Mouse (Mus musculus) heart, embryonic 10.5 days (tissue): Measurements from ENCODE around the gene Papss2. TPM values are rescaled to one million over a fixed set of nuclear protein-coding genes. Genes with fewer than 3 reads are reported as not detected.
A peak's percentile ranks its signal among the peaks of the same experiment; 100 is the strongest.

Experiments used
- DNase-seq: peaks from one replicate; pipeline ENCODE4 v3.0.0-alpha.2; 2017; ENCODE audit warnings: low spot score
- H3K27ac ChIP-seq: fragments of 300-500 bp; sonication (generic); 2 replicates; pipeline ENCODE4 v1.5.1; 2016; ENCODE audit warnings: mild to moderate bottlenecking
- H3K27me3 ChIP-seq: fragments of 300-500 bp; sonication (generic); 2 replicates; pipeline ENCODE4 v1.6.1; 2016; ENCODE audit warnings: mild to moderate bottlenecking; ENCODE audit not compliant: poor library complexity, insufficient read depth, severe bottlenecking
- H3K36me3 ChIP-seq: fragments of 300-500 bp; sonication (generic); 2 replicates; pipeline ENCODE4 v1.6.1; 2016; ENCODE audit warnings: mild to moderate bottlenecking, moderate library complexity
- H3K4me1 ChIP-seq: fragments of 300-500 bp; sonication (generic); 2 replicates; pipeline ENCODE4 v1.6.1; 2016; ENCODE audit warnings: mild to moderate bottlenecking
- H3K4me3 ChIP-seq: fragments of 300-500 bp; sonication (generic); 2 replicates; pipeline ENCODE4 v1.5.1; 2016; ENCODE audit warnings: mild to moderate bottlenecking, moderate library complexity
- H3K9me3 ChIP-seq: fragments of 300-500 bp; sonication (generic); 2 replicates; pipeline ENCODE4 v1.6.1; 2016; ENCODE audit warnings: mild to moderate bottlenecking, moderate library complexity
- WGBS: fragments of 180-500 bp; shearing (Covaris S2); methylation state at CpG from one replicate; pipeline ENCODE4 v1.1.7; 2016; 5-methylcytosine and 5-hydroxymethylcytosine counted together
- polyA plus RNA-seq: library from polyadenylated mRNA; unstranded; fragments of >200 nt; fragmentation: Nextera tagmentation; extraction: Ambion mirVana; gene quantifications from 2 replicates; pipeline ENCODE4 v1.2.1, GENCODE M21; 2016

Gene Papss2
- polyA plus RNA-seq: 6.6 and 12.2 TPM in 2 replicates

DNA sequence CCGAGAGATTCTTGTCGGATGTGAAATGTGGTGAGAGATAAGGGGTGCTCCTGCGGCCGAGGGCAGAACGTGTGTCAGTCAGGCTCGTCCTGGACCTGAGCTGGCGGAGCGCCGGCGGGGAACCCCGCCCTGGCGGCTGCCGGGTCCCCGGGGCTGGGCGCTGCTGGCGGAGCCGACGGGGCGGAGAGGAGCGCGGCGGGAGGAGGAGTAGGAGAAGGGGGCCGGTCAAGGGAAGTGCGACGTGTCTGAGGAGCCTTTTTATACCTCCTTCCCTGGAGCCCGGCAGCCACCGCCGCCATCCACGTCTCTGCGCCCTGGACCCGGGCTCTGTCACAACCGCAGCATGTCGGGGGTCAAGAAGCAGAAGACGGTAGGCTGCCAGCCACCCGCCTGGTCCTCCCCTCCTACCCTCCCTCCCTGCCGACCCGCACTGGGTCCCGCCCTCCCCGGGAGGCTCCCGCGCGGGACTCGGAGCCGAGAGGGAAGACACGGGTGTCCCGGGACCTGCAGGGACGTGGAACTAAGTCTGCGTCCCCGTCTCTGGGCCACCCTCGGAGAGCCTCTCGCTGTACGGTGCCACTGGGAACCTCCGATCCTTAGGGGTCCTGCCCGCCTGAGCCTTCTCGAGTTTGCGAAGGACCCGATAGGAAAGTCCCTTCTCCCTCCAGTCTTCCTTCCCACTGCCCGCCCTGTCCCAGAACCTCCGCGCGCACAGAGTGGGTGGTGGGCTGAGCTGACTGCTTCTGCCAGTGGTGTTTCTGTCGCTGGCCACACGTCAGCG lies at the start of gene Papss2:
TSS of gene Papss2 (plus strand) at position 285 of the 781 bp plus-strand sequence.
- H3K9me3 ChIP-seq: no peaks in the 10 kb centered on the region
- H3K27me3 ChIP-seq: peaks cover 46% of the 10 kb centered on the region
- WGBS: under 1% methylated on average over 64 of the region's 64 CpGs
- DNase-seq: no peak
- no peaks in the 10 kb centered on the region; the same call in 1 of the 2 replicates for H3K4me1 ChIP-seq
- peak within 1 kb of the TSS; percentile 83 for H3K27ac ChIP-seq
- peak within 1 kb of the TSS; percentile 73 for H3K4me3 ChIP-seq
- no peaks in the 10 kb centered on the region for H3K36me3 ChIP-seq

DNA sequence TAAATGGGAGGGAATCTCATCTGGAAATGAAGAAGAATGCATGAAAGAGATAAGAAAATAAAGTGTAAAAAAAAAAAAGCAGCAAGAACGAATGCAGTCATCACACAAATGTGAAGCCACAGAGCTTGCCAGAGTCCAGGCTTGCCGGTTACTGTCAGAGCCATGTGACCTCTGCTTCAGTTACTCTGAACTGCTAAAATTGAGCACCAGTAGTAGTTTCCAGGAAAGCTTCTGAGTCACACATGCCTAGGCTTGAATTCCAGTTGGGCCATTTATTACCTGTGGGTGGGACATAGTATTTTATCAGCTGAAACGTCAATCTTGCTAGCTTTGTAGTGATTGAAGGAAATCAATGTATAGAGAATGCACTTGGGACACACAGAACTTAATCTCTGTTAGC lies 48.2 kb upstream of the Papss2 start:
- WGBS: 65% methylated on average over 3 of the region's 3 CpGs
- H3K36me3 ChIP-seq: no peaks in the 10 kb centered on the region
- H3K27ac ChIP-seq: no peak overlapping the region
- H3K4me3 ChIP-seq: no peak overlapping the region
- no peaks in the 10 kb centered on the region for H3K9me3 ChIP-seq
- DNase-seq: no peak
- no peaks in the 10 kb centered on the region for H3K27me3 ChIP-seq
- H3K4me1 ChIP-seq: no peaks in the 10 kb centered on the region

DNA sequence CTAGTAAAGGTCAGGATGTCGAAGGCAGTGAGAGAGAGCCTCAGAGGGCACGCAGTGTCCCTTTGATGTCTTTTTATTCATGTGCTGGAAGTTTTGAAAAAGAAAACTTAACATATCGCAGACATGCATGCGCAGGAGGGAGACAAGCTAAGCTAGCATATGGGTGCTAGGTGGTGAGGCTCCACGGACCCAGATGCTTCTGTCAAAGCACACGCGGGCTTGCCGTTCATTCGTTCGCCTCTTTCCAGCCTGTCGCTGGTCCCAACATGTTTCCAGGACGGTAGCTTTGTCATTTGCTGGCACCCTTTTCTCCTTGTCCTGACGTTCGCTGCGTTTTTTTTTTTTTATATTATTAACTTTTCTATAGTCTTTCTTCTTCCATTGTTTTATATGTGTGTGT lies 47.4 kb upstream of the Papss2 start:
- H3K36me3 ChIP-seq: no peaks in the 10 kb centered on the region
- H3K27me3 ChIP-seq: no peaks in the 10 kb centered on the region
- H3K4me3 ChIP-seq: no peak overlapping the region
- H3K9me3 ChIP-seq: no peaks in the 10 kb centered on the region
- no peak overlapping the region for H3K27ac ChIP-seq
- WGBS: 88% methylated on average over 15 of the region's 15 CpGs
- DNase-seq: no peak
- no peaks in the 10 kb centered on the region for H3K4me1 ChIP-seq

DNA sequence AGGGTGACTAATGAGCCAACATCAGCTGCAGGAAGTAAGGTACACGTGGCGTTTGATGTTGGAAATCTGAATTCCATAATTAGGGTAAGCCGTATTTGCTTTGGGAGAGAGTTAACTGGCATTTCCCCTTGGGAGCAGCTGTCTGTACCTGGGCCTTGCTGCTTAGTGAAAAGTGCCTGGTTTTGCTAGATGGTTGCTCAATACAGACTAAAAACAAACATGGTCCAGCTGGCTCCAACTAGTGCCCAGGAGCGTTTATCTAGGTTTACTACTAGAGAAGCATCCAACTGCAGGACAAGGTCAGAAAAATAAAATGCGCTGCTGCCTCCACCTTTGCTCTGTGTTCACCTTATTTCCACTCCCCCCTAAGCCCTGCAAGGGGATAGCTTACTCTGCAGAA lies 45.1 kb upstream of the Papss2 start:
- no peaks in the 10 kb centered on the region for H3K27me3 ChIP-seq
- DNase-seq: no peak
- 67% methylated on average over 5 of the region's 5 CpGs for WGBS
- H3K27ac ChIP-seq: no peak overlapping the region
- no peak overlapping the region for H3K4me3 ChIP-seq
- H3K36me3 ChIP-seq: no peaks in the 10 kb centered on the region
- H3K4me1 ChIP-seq: no peaks in the 10 kb centered on the region
- H3K9me3 ChIP-seq: no peaks in the 10 kb centered on the region

DNA sequence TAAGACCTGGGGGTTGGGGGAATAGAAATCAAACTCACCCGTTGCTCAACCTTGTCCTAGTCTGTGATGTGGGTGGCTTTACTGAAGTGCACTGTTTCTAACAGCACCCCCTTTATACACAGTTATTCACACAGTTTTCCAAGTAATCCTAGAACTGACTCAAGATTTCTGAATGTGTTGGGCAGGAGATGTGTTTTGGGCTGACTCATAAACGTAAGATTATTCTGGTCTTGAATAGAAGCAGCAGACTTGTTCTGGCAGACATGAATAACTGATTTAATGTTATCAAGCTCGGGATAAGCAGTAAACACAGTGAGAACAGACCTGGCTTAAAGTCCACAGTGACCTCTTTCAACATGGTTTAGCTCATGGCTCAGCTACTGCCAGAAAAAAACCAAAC lies 44.1 kb upstream of the Papss2 start:
- no peak for DNase-seq
- Histone ChIP-seq H3K27me3 (no peaks in the 10 kb centered on the region), H3K4me1 (no peaks in the 10 kb centered on the region), H3K36me3 (no peaks in the 10 kb centered on the region), H3K4me3 (no peak overlapping the region), H3K27ac (no peak overlapping the region), H3K9me3 (no peaks in the 10 kb centered on the region)
- WGBS: 63% methylated on average over 3 of the region's 3 CpGs

DNA sequence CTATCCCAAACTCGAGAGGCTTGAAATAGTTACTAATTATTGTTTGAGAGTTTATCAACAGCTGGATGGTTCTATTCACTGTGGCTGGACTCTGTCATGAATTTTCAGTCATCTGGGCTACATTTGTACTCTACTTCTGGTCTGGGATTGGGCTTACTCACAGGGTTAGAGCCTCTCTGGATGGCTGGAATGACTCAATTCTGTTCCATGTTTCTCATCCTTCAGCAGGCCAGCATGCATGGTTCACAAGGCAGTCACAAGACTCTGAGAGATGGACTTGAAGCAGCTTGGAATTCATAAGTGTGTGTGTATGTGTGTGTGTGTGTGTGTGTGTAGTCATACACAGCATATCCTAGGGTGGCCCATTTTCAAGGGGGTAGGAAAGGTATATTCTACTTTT lies 43.5 kb upstream of the Papss2 start:
- Histone ChIP-seq H3K27ac (no peak overlapping the region), H3K36me3 (no peaks in the 10 kb centered on the region), H3K4me3 (no peak overlapping the region), H3K27me3 (no peaks in the 10 kb centered on the region), H3K9me3 (no peaks in the 10 kb centered on the region), H3K4me1 (no peaks in the 10 kb centered on the region)
- WGBS: 57% methylated on average over 1 of the region's 1 CpGs
- DNase-seq: no peak

DNA sequence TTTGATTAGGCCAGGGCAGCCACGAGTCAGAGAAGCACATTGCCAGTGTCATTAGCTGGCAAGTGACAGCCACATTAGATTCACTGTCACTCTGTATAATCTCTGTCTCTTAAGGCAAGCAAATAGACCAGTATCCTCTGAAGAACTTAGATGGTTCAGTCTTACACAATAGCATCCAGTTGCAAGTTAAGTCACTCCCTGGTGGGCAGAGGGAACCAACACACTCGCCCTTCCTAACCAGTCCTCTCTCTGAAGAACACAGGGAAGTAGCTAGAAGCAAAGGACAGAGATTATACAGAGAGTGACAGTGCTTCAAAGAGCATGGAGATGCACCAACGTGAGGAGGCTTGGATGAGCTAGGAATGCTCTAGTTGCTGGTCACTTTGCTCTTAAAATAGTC lies 42.3 kb upstream of the Papss2 start:
- Histone ChIP-seq H3K27me3 (no peaks in the 10 kb centered on the region), H3K9me3 (no peaks in the 10 kb centered on the region), H3K27ac (no peak overlapping the region), H3K36me3 (no peaks in the 10 kb centered on the region), H3K4me1 (no peaks in the 10 kb centered on the region), H3K4me3 (no peak overlapping the region)
- 65% methylated on average over 3 of the region's 3 CpGs for WGBS
- DNase-seq: no peak

DNA sequence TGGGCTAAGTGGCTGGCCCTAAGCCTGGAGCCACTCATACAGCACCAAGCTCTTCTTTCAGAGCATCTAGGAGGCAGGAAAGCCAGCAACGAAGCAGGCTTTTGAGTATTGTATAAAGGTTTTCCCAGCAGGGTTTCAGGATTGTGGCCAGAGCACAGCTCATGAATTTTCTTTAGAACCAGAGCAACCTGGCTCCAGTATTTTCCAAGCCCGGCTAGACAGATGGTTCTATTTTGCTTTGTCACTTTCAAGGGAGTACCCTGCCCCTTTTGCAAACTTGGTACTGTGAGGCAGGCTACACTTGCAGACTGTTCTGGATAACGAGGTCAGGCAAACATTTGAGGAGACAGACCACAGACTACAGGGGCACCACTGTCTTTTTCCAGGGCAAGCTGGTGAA lies 40.3 kb upstream of the Papss2 start:
- Histone ChIP-seq H3K27me3 (no peaks in the 10 kb centered on the region), H3K4me1 (no peaks in the 10 kb centered on the region), H3K9me3 (no peaks in the 10 kb centered on the region), H3K4me3 (no peak overlapping the region), H3K27ac (no peak overlapping the region), H3K36me3 (no peaks in the 10 kb centered on the region)
- 43% methylated on average over 3 of the region's 3 CpGs for WGBS
- DNase-seq: no peak

DNA sequence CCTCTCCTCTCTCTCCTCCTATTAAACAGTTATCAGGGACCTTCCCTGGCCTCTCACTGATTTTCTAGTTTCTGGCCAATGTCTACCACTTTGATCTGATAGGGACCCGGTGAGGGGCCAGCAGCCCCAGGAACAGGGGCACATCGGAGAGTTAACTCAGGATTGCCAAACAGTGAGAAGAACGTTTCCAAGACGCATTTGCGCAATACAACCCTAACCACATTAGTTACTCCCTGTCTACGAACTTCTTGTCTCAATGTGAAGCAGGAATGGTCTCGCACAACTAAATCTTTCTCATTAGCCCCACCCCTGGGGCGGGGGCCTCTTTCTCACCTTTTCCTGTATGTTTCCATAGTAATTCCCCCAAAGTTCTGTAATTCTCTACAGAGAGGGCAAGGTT lies 28.6 kb upstream of the Papss2 start:
- WGBS: 75% methylated on average over 8 of the region's 8 CpGs
- Histone ChIP-seq H3K4me1 (0 out of 2 replicates have a peak, but pooled peaks cover 3% of the 10 kb centered on the region), H3K36me3 (no peaks in the 10 kb centered on the region), H3K27ac (no peak overlapping the region), H3K4me3 (no peak overlapping the region), H3K9me3 (no peaks in the 10 kb centered on the region), H3K27me3 (no peaks in the 10 kb centered on the region)
- no peak for DNase-seq

DNA sequence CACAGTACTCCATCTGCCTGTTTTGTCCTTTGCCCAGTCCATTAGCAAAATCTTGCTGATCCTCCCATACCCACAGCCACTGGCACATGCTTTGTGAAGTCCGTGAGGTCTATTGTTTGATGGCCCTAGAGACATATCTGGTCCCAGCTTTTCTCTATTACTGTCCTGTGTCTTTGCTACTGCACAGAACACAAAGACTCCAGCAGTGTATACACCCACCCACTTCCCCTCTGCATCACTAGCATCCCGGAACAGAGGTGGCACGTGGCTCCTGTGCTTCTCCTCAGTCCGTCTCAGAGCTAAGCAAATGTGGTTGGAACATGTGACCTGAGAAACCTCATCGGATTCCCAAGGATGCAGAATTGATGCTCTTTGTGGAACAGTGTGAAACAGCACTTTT lies 28.1 kb upstream of the Papss2 start:
- 0 out of 2 replicates have a peak, but pooled peaks cover 3% of the 10 kb centered on the region for H3K4me1 ChIP-seq
- no peaks in the 10 kb centered on the region for H3K27me3 ChIP-seq
- no peak overlapping the region for H3K4me3 ChIP-seq
- no peak for DNase-seq
- H3K27ac ChIP-seq: no peak overlapping the region
- H3K9me3 ChIP-seq: no peaks in the 10 kb centered on the region
- no peaks in the 10 kb centered on the region for H3K36me3 ChIP-seq
- WGBS: 82% methylated on average over 5 of the region's 5 CpGs

DNA sequence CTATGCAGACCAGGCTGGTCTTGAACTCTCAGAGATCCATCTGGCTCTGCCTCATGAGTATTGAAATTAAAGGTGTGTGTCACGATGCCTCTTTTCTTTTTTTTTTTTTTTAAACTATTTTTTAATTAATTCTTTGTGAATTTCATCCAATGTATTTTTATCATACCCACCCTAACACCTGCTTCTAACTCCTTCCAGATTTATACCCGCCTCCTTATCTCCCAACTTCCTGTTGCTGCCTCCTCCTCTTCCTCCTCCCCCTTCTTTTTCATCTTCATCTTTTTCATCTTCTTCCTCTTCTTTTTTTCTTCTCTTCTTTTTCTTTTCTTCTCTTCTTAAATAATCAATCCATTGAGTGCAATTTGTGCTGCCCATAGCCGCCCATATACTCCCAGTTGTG lies 27.1 kb upstream of the Papss2 start:
- 74% methylated on average over 3 of the region's 3 CpGs for WGBS
- no peak for DNase-seq
- Histone ChIP-seq H3K4me1 (0 out of 2 replicates have a peak, but pooled peaks cover 3% of the 10 kb centered on the region), H3K4me3 (no peak overlapping the region), H3K9me3 (no peaks in the 10 kb centered on the region), H3K27ac (no peak overlapping the region), H3K27me3 (no peaks in the 10 kb centered on the region), H3K36me3 (no peaks in the 10 kb centered on the region)

DNA sequence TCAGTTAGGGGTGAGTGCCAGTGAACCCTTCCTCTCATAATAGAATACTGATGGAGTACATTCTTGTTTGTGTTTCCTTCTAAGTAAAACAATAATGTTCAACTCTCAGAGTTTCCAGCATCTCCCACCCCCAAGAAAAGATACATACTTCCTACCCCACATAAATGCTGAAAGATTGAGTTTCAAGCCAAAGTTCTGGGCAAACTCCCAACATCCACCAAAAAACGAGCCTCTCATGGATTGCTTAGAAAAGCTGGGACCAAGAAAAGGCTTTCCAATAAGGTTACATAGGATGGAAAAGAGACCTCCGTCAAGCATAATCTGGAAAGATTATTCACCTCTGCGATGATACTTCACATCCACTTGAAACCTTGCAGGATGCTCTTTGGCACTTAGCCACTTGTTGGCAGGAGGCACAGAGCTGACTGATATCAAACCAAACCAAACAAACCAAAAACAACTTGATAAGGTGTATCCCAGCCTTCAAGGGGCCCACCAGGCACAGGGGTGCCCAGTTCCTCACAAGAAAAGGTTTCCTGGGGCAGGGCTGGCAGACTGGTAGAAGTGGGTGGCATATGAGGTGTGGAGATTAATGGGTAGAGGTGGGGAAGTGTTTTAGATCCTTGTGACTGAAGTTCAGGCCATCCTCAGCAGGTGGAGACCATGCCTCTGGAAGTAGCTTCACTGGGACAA lies 26.5 kb upstream of the Papss2 start:
- no peak for DNase-seq
- H3K9me3 ChIP-seq: no peaks in the 10 kb centered on the region
- no peaks in the 10 kb centered on the region for H3K27me3 ChIP-seq
- H3K27ac ChIP-seq: no peak overlapping the region
- 73% methylated on average over 3 of the region's 3 CpGs for WGBS
- 0 out of 2 replicates have a peak, but pooled peaks cover 3% of the 10 kb centered on the region for H3K4me1 ChIP-seq
- H3K4me3 ChIP-seq: no peak overlapping the region
- no peaks in the 10 kb centered on the region for H3K36me3 ChIP-seq

DNA sequence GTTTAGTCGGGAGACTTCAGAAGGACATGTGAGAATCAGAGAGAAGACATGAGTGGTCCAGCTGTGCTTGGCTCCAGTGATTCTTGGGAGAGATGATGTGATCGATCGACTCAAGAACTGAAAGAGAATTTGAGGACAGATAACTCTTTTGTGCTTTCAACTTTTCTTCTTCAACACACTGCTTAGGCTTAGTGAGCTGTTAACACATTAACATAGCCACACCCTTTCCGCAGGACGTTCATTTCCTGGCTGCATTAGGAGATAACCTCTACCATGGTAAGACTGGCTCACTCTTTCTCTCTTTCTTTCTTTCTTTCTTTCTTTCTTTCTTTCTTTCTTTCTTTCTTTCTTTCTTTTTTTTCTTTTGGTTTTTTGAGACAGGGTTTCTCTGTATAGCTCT lies 25.9 kb upstream of the Papss2 start:
- Histone ChIP-seq H3K36me3 (no peaks in the 10 kb centered on the region), H3K9me3 (no peaks in the 10 kb centered on the region), H3K27ac (no peak overlapping the region), H3K4me1 (0 out of 2 replicates have a peak, but pooled peaks cover 3% of the 10 kb centered on the region), H3K27me3 (no peaks in the 10 kb centered on the region), H3K4me3 (no peak overlapping the region)
- no peak for DNase-seq
- WGBS: 58% methylated on average over 5 of the region's 5 CpGs
